Mouse (Mus musculus) kidney, adult 2 months (tissue): ENCODE results near the gene Polr2c. TPM values are rescaled to one million over a fixed set of nuclear protein-coding genes. Genes with fewer than 3 reads are reported as not detected.

ENCODE experiments used
- DNase-seq: peaks from one replicate; pipeline ENCODE4 v3.0.0; 2021
- H3K27ac ChIP-seq: fragments of 200-500 bp; 2 replicates; pipeline ENCODE4 v1.5.1; 2012; ENCODE audit warnings: low read depth, low read length, control low read depth, inconsistent platforms; ENCODE audit not compliant: insufficient read depth
- H3K27me3 ChIP-seq: fragments of 200-500 bp; replicated peaks from 2 replicates; pipeline ENCODE4 v1.6.1; 2012; ENCODE audit warnings: mild to moderate bottlenecking, moderate library complexity, low read length, inconsistent platforms; ENCODE audit not compliant: control insufficient read depth, insufficient read depth
- H3K36me3 ChIP-seq: fragments of 200-500 bp; 2 replicates; pipeline ENCODE4 v1.6.1; 2012; ENCODE audit warnings: mild to moderate bottlenecking, moderate library complexity, low read length, inconsistent platforms; ENCODE audit not compliant: control insufficient read depth, insufficient read depth
- H3K4me1 ChIP-seq: fragments of 200-500 bp; 2 replicates; pipeline ENCODE4 v1.6.1; 2011; ENCODE audit warnings: low read length; ENCODE audit not compliant: control insufficient read depth, insufficient read depth
- H3K4me3 ChIP-seq: fragments of 200-500 bp; 2 replicates; pipeline ENCODE4 v1.5.1; 2011; ENCODE audit warnings: mild to moderate bottlenecking, low read depth, low read length, control low read depth; ENCODE audit not compliant: insufficient read depth
- CTCF ChIP-seq: fragments of 200-500 bp; conservative IDR thresholded peaks from 2 replicates; pipeline ENCODE4 v1.5.1; 2011; ENCODE audit warnings: low read depth, mild to moderate bottlenecking, control low read depth, low read length, moderate library complexity, mixed read lengths; ENCODE audit not compliant: insufficient read depth, insufficient read length
- POLR2A ChIP-seq: fragments of 200-500 bp; IDR thresholded peaks from one replicate; pipeline ENCODE4 v1.6.1; 2011; ENCODE audit warnings: low read depth, low read length, control low read depth
- WGBS: fragments of 180-500 bp; shearing (Covaris S2); methylation state at CpG from one replicate; pipeline ENCODE4 v1.1.7; 2018; 5-methylcytosine and 5-hydroxymethylcytosine counted together
- polyA plus RNA-seq: library from polyadenylated mRNA; depleted of rRNA; stranded (reverse); fragments of >200 nt; gene quantifications from 2 replicates; pipeline ENCODE4 v1.2.3, GENCODE M21; 2012

The Polr2c gene
- polyA plus RNA-seq, 1 experiment = 107 TPM

GRCm38 (mm10) chr8:94874358-94874757 lies 17.1 kb downstream of the Polr2c start:
- Histone ChIP-seq H3K4me1 (peaks cover 38% of the 10 kb centered on the region), H3K27me3 (no peaks in the 10 kb centered on the region), H3K27ac (no peak overlapping the region), H3K4me3 (peak overlapping the region; percentile 1; the same call in 1 of the 2 replicates), H3K36me3 (no peaks in the 10 kb centered on the region)
- 16% methylated on average over 6 of the region's 6 CpGs for WGBS
- peak; percentile 84 for DNase-seq
- TF ChIP-seq POLR2A = no peak
- TF ChIP-seq CTCF = peak; percentile 83

- TF ChIP-seq POLR2A (no peak), CTCF (no peak)
- peak overlapping the region; percentile 62 for H3K4me3 ChIP-seq
- H3K27me3 ChIP-seq = no peaks in the 10 kb centered on the region
- WGBS = 23% methylated on average over 17 of the region's 17 CpGs
- peak overlapping the region; percentile 26 for H3K27ac ChIP-seq
- peak; percentile 42 for DNase-seq
- H3K4me1 ChIP-seq = peaks cover 36% of the 10 kb centered on the region
- no peaks in the 10 kb centered on the region for H3K36me3 ChIP-seq
Observed at GRCm38 (mm10) chr8:94875096-94875870, 18.0 kb downstream of the Polr2c start.

- H3K36me3 ChIP-seq = no peaks in the 10 kb centered on the region
- H3K4me1 ChIP-seq = peaks cover 31% of the 10 kb centered on the region
- TF ChIP-seq POLR2A (no peak), CTCF (no peak)
- no peak for DNase-seq
- H3K4me3 ChIP-seq = peak overlapping the region; percentile 62
- no peaks in the 10 kb centered on the region for H3K27me3 ChIP-seq
- peak overlapping the region; percentile 26 for H3K27ac ChIP-seq
- WGBS = under 1% methylated on average over 18 of the region's 20 CpGs
Observed at GRCm38 (mm10) chr8:94875871-94876150, 18.6 kb downstream of the Polr2c start.

- Histone ChIP-seq H3K36me3 (no peaks in the 10 kb centered on the region), H3K4me1 (peaks cover 26% of the 10 kb centered on the region), H3K27me3 (no peaks in the 10 kb centered on the region), H3K27ac (peak within 1 kb of the TSS; percentile 26), H3K4me3 (peak within 1 kb of the TSS; percentile 62)
- no peak for TF ChIP-seq CTCF
- TF ChIP-seq POLR2A = peak; percentile 60
- under 1% methylated on average over 36 of the region's 37 CpGs for WGBS
- peak; percentile 97 for DNase-seq
Observed at GRCm38 (mm10) chr8:94876197-94876730, 19.0 kb downstream of the Polr2c start, which contains the start of gene Dok4. Gene Dok4 (minus strand): TSS chr8:94876330.

GRCm38 (mm10) chr8:94876820-94877219 lies 19.6 kb downstream of the Polr2c start:
- no peak for TF ChIP-seq CTCF
- no peak for TF ChIP-seq POLR2A
- no peak for DNase-seq
- H3K4me1 ChIP-seq = peaks cover 22% of the 10 kb centered on the region
- H3K27ac ChIP-seq = no peak overlapping the region
- H3K27me3 ChIP-seq = no peaks in the 10 kb centered on the region
- H3K4me3 ChIP-seq = no peak overlapping the region
- WGBS = 42% methylated on average over 3 of the region's 3 CpGs
- no peaks in the 10 kb centered on the region for H3K36me3 ChIP-seq

- TF ChIP-seq POLR2A (no peak), CTCF (no peak)
- no peak overlapping the region for H3K27ac ChIP-seq
- 84% methylated on average over 4 of the region's 4 CpGs for WGBS
- H3K4me1 ChIP-seq = peaks cover 5% of the 10 kb centered on the region; the same call in 1 of the 2 replicates
- DNase-seq = no peak
- H3K4me3 ChIP-seq = no peak overlapping the region
- no peaks in the 10 kb centered on the region for H3K36me3 ChIP-seq
- no peaks in the 10 kb centered on the region for H3K27me3 ChIP-seq
Observed at GRCm38 (mm10) chr8:94880742-94881141, 23.5 kb downstream of the Polr2c start.

GRCm38 (mm10) chr8:94888383-94889036 lies 31.3 kb downstream of the Polr2c start:
- no peak for TF ChIP-seq CTCF
- no peak for TF ChIP-seq POLR2A
- Histone ChIP-seq H3K4me1 (no peaks in the 10 kb centered on the region), H3K27ac (no peak overlapping the region), H3K4me3 (no peak overlapping the region), H3K36me3 (no peaks in the 10 kb centered on the region), H3K27me3 (no peaks in the 10 kb centered on the region)
- WGBS = 38% methylated on average over 14 of the region's 14 CpGs
- DNase-seq = no peak
